Mouse (Mus musculus): ENCODE data around the gene Gm11634.
"Not testable (repeated sequence)": the region's sequence is repeated elsewhere in the genome, so short reads cannot be mapped to it uniquely, and the experiment has no call there.

Gene Gm11634

GRCm38 (mm10) chr11:101599156-101599555 lies at the start of gene Gm11634:
Gene Gm11634 (minus strand): TSS chr11:101599256.
- no peak for DNase-seq (ENCODE audit: low spot score)

GRCm38 (mm10) chr11:101647093-101647492 lies 48.0 kb upstream of the Gm11634 start:
- not testable (repeated sequence) for DNase-seq (ENCODE audit: low spot score)

- not testable (repeated sequence) for DNase-seq (ENCODE audit: low spot score)
Measured at GRCm38 (mm10) chr11:101646283-101646794, 47.3 kb upstream of the Gm11634 start.

- DNase-seq (ENCODE audit: low spot score), result peak; percentile 84
Measured at GRCm38 (mm10) chr11:101645411-101646282, 46.6 kb upstream of the Gm11634 start.

GRCm38 (mm10) chr11:101645043-101645410 lies 46.0 kb upstream of the Gm11634 start:
- DNase-seq (ENCODE audit: low spot score), result not testable (repeated sequence)

- DNase-seq (ENCODE audit: low spot score), result no peak
Measured at GRCm38 (mm10) chr11:101644591-101644990, 45.5 kb upstream of the Gm11634 start.

GRCm38 (mm10) chr11:101642931-101643330 lies 43.9 kb upstream of the Gm11634 start:
- no peak for DNase-seq (ENCODE audit: low spot score)

GRCm38 (mm10) chr11:101641710-101642642 lies 42.9 kb upstream of the Gm11634 start:
- peak; percentile 81 for DNase-seq (ENCODE audit: low spot score)

- DNase-seq (ENCODE audit: low spot score), result peak; percentile 77
Measured at GRCm38 (mm10) chr11:101640857-101641709, 42.0 kb upstream of the Gm11634 start.

GRCm38 (mm10) chr11:101639761-101640160 lies 40.7 kb upstream of the Gm11634 start:
- no peak for DNase-seq (ENCODE audit: low spot score)

- no peak for DNase-seq (ENCODE audit: low spot score)
Measured at GRCm38 (mm10) chr11:101635660-101636059, 36.6 kb upstream of the Gm11634 start.

- not testable (repeated sequence) for DNase-seq (ENCODE audit: low spot score)
Measured at GRCm38 (mm10) chr11:101628733-101629417, 29.8 kb upstream of the Gm11634 start.

- DNase-seq (ENCODE audit: low spot score), result peak; percentile 96
Measured at GRCm38 (mm10) chr11:101627857-101628559, 29.0 kb upstream of the Gm11634 start.

- DNase-seq (ENCODE audit: low spot score), result peak; percentile 95
Measured at GRCm38 (mm10) chr11:101626995-101627856, 28.2 kb upstream of the Gm11634 start, which contains the start of gene Rdm1. Gene Rdm1 (plus strand): TSS chr11:101627195.

- DNase-seq (ENCODE audit: low spot score), result no peak
Measured at GRCm38 (mm10) chr11:101626649-101626994, 27.6 kb upstream of the Gm11634 start.

GRCm38 (mm10) chr11:101620022-101620655 lies 21.1 kb upstream of the Gm11634 start:
- not testable (repeated sequence) for DNase-seq (ENCODE audit: low spot score)

GRCm38 (mm10) chr11:101618596-101618995 lies 19.5 kb upstream of the Gm11634 start:
- DNase-seq (ENCODE audit: low spot score), result no peak

GRCm38 (mm10) chr11:101617849-101618248 lies 18.8 kb upstream of the Gm11634 start:
- peak; percentile 95 for DNase-seq (ENCODE audit: low spot score)

Measured in embryo, embryonic 10.5 days (tissue).